21 mouse cellular contexts compared by ENCODE assay signal in genomic region chr6:104605214-104605613, GRCm38 (mm10).
"Had no signal": no experiment of that assay in that cellular context is flagged by ENCODE, and none has a peak within 500 bp of the region (broad histone marks: within the 10 kb centered on the region; RNA-seq: fewer than 3 reads in every experiment).

No protein-coding gene starts in this region.

- H3K27me3 ChIP-seq: limb, embryonic 13.5 days; liver, embryonic 12.5 days; liver, embryonic 15.5 days; neural tube, embryonic 13.5 days; stomach, embryonic 15.5 days had no signal

- H3K36me3 ChIP-seq: limb, embryonic 10.5 days; limb, embryonic 13.5 days; liver, embryonic 12.5 days; liver, embryonic 15.5 days; neural tube, embryonic 13.5 days; stomach, embryonic 15.5 days had no signal

- ATAC-seq: intestine, postnatal 0 days; liver, embryonic 12.5 days; midbrain, embryonic 16.5 days had no signal

- H3K27ac ChIP-seq: kidney, postnatal 0 days; layer of hippocampus, adult 2 months; limb, embryonic 10.5 days; limb, embryonic 13.5 days; liver, embryonic 12.5 days; liver, embryonic 15.5 days; macrophage; stomach, embryonic 15.5 days had no signal

- DNase-seq: kidney, adult 2 months; kidney, postnatal 25 days; layer of hippocampus, adult 9-11 months; liver; lung, adult 2 months; retina, postnatal 1 day; right cerebral cortex, postnatal 25 days; spleen, adult 18-20 months; thymus, postnatal 25 days had no signal

- H3K4me1 ChIP-seq: limb, embryonic 13.5 days; liver, embryonic 12.5 days; liver, embryonic 15.5 days; stomach, embryonic 15.5 days had no signal

- H3K9ac ChIP-seq: limb, embryonic 13.5 days; liver, embryonic 12.5 days; liver, embryonic 15.5 days; neural tube, embryonic 13.5 days; stomach, embryonic 15.5 days had no signal

- H3K4me3 ChIP-seq: layer of hippocampus, adult 2 months; limb, embryonic 10.5 days; limb, embryonic 13.5 days; liver, embryonic 12.5 days; liver, embryonic 15.5 days; myocyte; neural tube, embryonic 13.5 days; stomach, embryonic 15.5 days had no signal

- H3K9me3 ChIP-seq: limb, embryonic 10.5 days; limb, embryonic 13.5 days; liver, embryonic 12.5 days; liver, embryonic 15.5 days; neural tube, embryonic 13.5 days; stomach, embryonic 15.5 days had no signal

- H3K4me2 ChIP-seq: limb, embryonic 13.5 days; liver, embryonic 12.5 days; liver, embryonic 15.5 days; neural tube, embryonic 13.5 days; stomach, embryonic 15.5 days had no signal
